Mouse (Mus musculus) ES-E14 (cell line): ENCODE measurements around the gene Carm1. TPM values are rescaled to one million over a fixed set of nuclear protein-coding genes. Genes with fewer than 3 reads are reported as not detected.
"Not testable (repeated sequence)": the region's sequence is repeated elsewhere in the genome, so short reads cannot be mapped to it uniquely, and the experiment has no call there.

Experiments
- DNase-seq: peaks from one replicate; pipeline ENCODE4 v3.0.0-alpha.2; 2013; ENCODE audit warnings: low read depth, low spot score
- H3K27ac ChIP-seq: 2 replicates; pipeline ENCODE4 v1.5.1; 2012; ENCODE audit warnings: low read depth, mild to moderate bottlenecking, low read length, moderate library complexity, mixed read lengths; ENCODE audit not compliant: poor library complexity, insufficient read depth, severe bottlenecking
- H3K36me3 ChIP-seq: 2 replicates; pipeline ENCODE4 v1.6.1; 2012; ENCODE audit warnings: mild to moderate bottlenecking, low read length, moderate library complexity, mixed read lengths; ENCODE audit not compliant: control insufficient read depth, poor library complexity, insufficient read depth, severe bottlenecking
- H3K4me1 ChIP-seq, 2 experiments: fragments of 150-350 bp in 1 of 2; sonication (generic) in 1 of 2; 2 replicates each; pipeline ENCODE4 v1.6.1; 2012; ENCODE audit warnings: low read length in 2 of 2, mild to moderate bottlenecking in 1 of 2, mixed read lengths in 1 of 2; ENCODE audit not compliant: control insufficient read depth in 2 of 2, insufficient read depth in 2 of 2, poor library complexity in 1 of 2
- H3K4me3 ChIP-seq, 2 experiments: fragments of 150-350 bp in 1 of 2; sonication (generic) in 1 of 2; 2 replicates each; pipeline ENCODE4 v1.5.1; 2012; ENCODE audit warnings: low read length in 2 of 2, low read depth in 1 of 2, mild to moderate bottlenecking in 1 of 2, mixed read lengths in 1 of 2; ENCODE audit not compliant: insufficient read depth in 1 of 2, poor library complexity in 1 of 2, severe bottlenecking in 1 of 2
- H3K9ac ChIP-seq: 2 replicates; pipeline ENCODE4 v1.6.1; 2012; ENCODE audit warnings: low read depth, mild to moderate bottlenecking, low read length, mixed read lengths; ENCODE audit not compliant: poor library complexity, insufficient read depth, severe bottlenecking
- H3K9me3 ChIP-seq: fragments of 150-350 bp; sonication (generic); 2 replicates; pipeline ENCODE4 v1.6.1; 2012; ENCODE audit warnings: low read depth, mild to moderate bottlenecking, low read length; ENCODE audit not compliant: control insufficient read depth, insufficient read depth
- CHD2 ChIP-seq: IDR thresholded peaks from 2 replicates; pipeline ENCODE4 v1.6.1; 2014; ENCODE audit warnings: mild to moderate bottlenecking, low read depth, low read length, inconsistent platforms
- HCFC1 ChIP-seq: IDR thresholded peaks from 2 replicates; pipeline ENCODE4 v1.6.1; 2012; ENCODE audit warnings: low read length, inconsistent platforms, borderline replicate concordance; ENCODE audit not compliant: insufficient read depth
- MAFK ChIP-seq: IDR thresholded peaks from 2 replicates; pipeline ENCODE4 v1.6.1; 2014; ENCODE audit warnings: mild to moderate bottlenecking, low read depth, low read length, inconsistent platforms; ENCODE audit not compliant: insufficient read depth
- ZC3H11A ChIP-seq: IDR thresholded peaks from 2 replicates; pipeline ENCODE4 v1.6.1; 2012; ENCODE audit warnings: low read depth, mild to moderate bottlenecking, inconsistent platforms, low read length, borderline replicate concordance
- ZNF384 ChIP-seq: IDR thresholded peaks from 2 replicates; pipeline ENCODE4 v1.6.1; 2012; ENCODE audit warnings: low read depth, low read length, inconsistent platforms
- in situ Hi-C, 2 experiments: fragments of 600-800 bp; cut with MboI; formaldehyde crosslinking; loops; one replicate each; pipeline ENCODE4 v1.15.1; 2025; ENCODE audit warnings: low sequenced_read_pairs in 2 of 2, inconsistent platforms in 1 of 2; ENCODE audit not compliant: unreplicated experiment in 2 of 2
- total RNA-seq: library from RNA; depleted of rRNA; stranded (reverse); fragments of 300-350 nt; gene quantifications from 2 replicates; pipeline ENCODE4 v1.2.3, GENCODE M21; 2012

Carm1 gene
- total RNA-seq, 1 experiment, result 60.0 TPM

GRCm38 (mm10) chr9:21510689-21511015 lies 36.0 kb upstream of the Carm1 start:
- TF ChIP-seq HCFC1, result no peak
- no peak for TF ChIP-seq CHD2
- TF ChIP-seq MAFK, result peak; percentile 71
- DNase-seq, result no peak
- peak overlapping the region; percentile 83 for H3K9ac ChIP-seq
- H3K27ac ChIP-seq, result no peak overlapping the region; the same call in 1 of the 2 replicates
- peak overlapping the region; percentile 78 to 88 for H3K4me3 ChIP-seq
- in situ Hi-C loops, result no loop called here
- H3K4me1 ChIP-seq, result peaks cover 0 to 8% of the 10 kb centered on the region in 2 experiments; a peak in 1 of 4 replicates
- peaks cover 33% of the 10 kb centered on the region for H3K36me3 ChIP-seq
- no peaks in the 10 kb centered on the region for H3K9me3 ChIP-seq

- peak overlapping the region; percentile 78 to 88 for H3K4me3 ChIP-seq
- in situ Hi-C loops, result no loop called here
- no peak for DNase-seq
- H3K36me3 ChIP-seq, result peaks cover 30% of the 10 kb centered on the region
- TF ChIP-seq HCFC1 (no peak), MAFK (no peak), CHD2 (no peak), ZNF384 (no peak), ZC3H11A (no peak)
- no peaks in the 10 kb centered on the region for H3K9me3 ChIP-seq
- no peak overlapping the region; the same call in 1 of the 2 replicates for H3K27ac ChIP-seq
- peaks cover 0 to 10% of the 10 kb centered on the region in 2 experiments; a peak in 1 of 4 replicates for H3K4me1 ChIP-seq
- H3K9ac ChIP-seq, result peak overlapping the region; percentile 83
Measured at GRCm38 (mm10) chr9:21511052-21511451, 35.6 kb upstream of the Carm1 start.

GRCm38 (mm10) chr9:21513466-21513865 lies 33.2 kb upstream of the Carm1 start:
- Histone ChIP-seq H3K9ac (no peak overlapping the region), H3K4me1 (peaks cover 0 to 14% of the 10 kb centered on the region in 2 experiments; a peak in 1 of 4 replicates), H3K27ac (no peak overlapping the region), H3K9me3 (no peaks in the 10 kb centered on the region), H3K36me3 (peaks cover 7% of the 10 kb centered on the region), H3K4me3 (no peak overlapping the region)
- no peak for TF ChIP-seq ZC3H11A
- no peak for TF ChIP-seq HCFC1
- no peak for TF ChIP-seq ZNF384
- TF ChIP-seq CHD2, result no peak
- TF ChIP-seq MAFK, result no peak
- in situ Hi-C loops, result no loop called here
- no peak for DNase-seq

GRCm38 (mm10) chr9:21517947-21518495 lies 28.7 kb upstream of the Carm1 start:
- in situ Hi-C loops, result no loop called here
- DNase-seq, result no peak
- Histone ChIP-seq H3K36me3 (no peaks in the 10 kb centered on the region), H3K4me1 (peaks cover 0 to 5% of the 10 kb centered on the region in 2 experiments; a peak in 1 of 4 replicates), H3K9ac (no peak overlapping the region), H3K27ac (no peak overlapping the region), H3K4me3 (no peak overlapping the region), H3K9me3 (no peaks in the 10 kb centered on the region)
- TF ChIP-seq CHD2 (no peak), MAFK (no peak), HCFC1 (no peak), ZC3H11A (no peak), ZNF384 (no peak)

- H3K9me3 ChIP-seq, H3K4me3 ChIP-seq, H3K27ac ChIP-seq, H3K9ac ChIP-seq, H3K36me3 ChIP-seq, in situ Hi-C loops, DNase-seq, H3K4me1 ChIP-seq: not testable (repeated sequence)
- TF ChIP-seq ZNF384, result peak; percentile 94
Measured at GRCm38 (mm10) chr9:21518690-21519089, 28.0 kb upstream of the Carm1 start.
